Mouse (Mus musculus) megakaryocyte-erythroid progenitor cell, adult 5-6 weeks (primary cell): Measurements from ENCODE around the gene Olfml2b. TPM values are rescaled to one million over a fixed set of nuclear protein-coding genes. Genes with fewer than 3 reads are reported as not detected.

Experiments
- ATAC-seq: replicated peaks from 2 replicates; pipeline ENCODE4 v1.8.0; 2016; ENCODE audit warnings: mild to moderate bottlenecking, inconsistent platforms; ENCODE audit not compliant: severe bottlenecking, poor library complexity, low FRiP score, low TSS enrichment
- total RNA-seq, 2 experiments: library from RNA; stranded (forward) in 1 of 2; stranded (reverse) in 1 of 2; fragments of 200-1000, 215-1000 nt in 1 of 2; fragments of >200 nt in 1 of 2; fragmentation: Nextera tagmentation in 1 of 2; gene quantifications; 2 replicates each; pipeline ENCODE4 v1.2.3; 2014 to 2017

The Olfml2b gene
- total RNA-seq, 2 experiments from 2014 or later = 0.33 TPM; not detected in 1

DNA sequence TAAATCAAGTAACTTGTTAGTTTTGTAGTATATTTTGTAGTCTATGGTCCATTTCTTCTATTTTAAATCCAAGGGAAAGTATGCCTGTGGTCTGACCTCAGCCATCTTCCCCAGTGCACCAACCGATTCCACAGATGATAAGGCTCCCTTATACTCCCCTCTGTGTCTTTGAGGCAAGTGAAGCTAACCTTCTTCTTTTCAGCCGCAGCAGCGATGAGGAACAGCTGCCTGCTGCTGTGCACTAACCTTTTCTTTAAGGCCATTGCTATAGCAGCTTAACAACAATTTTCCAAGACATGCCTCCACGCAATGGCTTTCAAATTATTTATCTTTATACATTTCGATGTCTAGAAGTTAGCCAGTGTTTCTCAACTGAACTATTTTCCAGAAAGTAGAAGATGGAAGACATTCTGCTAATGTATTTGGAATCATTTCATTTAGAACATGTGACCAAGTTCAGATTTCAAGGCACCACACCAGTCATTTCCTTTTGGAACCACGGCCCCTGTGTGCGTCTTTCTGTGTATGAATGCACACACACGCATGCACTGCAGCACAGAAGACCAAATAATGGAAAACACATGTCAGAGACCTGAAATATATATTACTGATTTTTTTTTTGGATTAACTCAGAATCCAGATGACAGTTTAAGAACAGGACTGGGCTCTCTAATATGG, 73.9 kb downstream of the Olfml2b start:
- no peak for ATAC-seq

DNA sequence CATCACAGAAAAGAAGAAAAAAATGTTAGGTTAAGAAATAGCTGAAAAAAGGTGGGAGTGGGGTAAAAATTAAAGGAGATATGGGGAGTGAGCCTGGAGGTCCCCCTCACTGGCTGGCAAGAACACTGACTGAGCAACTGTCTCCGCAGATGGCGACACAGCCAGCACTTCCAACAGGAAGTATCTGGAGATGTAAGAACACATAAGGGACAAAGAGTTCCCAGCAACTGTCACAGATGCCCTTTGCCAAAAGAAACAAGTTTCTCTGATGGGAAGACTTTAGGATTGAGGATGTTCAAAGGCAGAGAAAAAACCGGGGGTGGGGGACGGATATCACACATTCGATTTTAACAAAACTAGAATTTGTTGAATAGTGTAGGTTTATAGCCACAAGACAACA, 77.2 kb downstream of the Olfml2b start:
- ATAC-seq = no peak

DNA sequence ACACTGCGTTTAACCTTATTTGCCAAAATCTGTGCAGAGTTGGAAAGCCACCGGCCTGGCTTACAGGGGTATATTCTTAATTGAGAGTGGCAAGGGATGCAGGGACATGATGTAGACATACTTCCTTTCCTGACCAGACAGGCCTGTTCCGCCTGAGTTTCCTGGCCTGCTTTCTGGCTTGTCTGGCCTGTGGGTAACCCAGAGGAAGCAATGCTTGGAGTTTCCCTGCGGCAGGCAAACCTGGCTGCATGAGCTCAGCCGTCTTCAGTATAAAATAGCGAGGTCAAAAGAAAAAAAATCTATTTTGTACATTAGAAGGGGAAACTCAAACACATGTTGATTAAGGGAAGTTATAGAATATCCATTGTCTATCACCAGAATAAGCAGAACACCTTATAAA, 84.2 kb downstream of the Olfml2b start:
- no peak for ATAC-seq

DNA sequence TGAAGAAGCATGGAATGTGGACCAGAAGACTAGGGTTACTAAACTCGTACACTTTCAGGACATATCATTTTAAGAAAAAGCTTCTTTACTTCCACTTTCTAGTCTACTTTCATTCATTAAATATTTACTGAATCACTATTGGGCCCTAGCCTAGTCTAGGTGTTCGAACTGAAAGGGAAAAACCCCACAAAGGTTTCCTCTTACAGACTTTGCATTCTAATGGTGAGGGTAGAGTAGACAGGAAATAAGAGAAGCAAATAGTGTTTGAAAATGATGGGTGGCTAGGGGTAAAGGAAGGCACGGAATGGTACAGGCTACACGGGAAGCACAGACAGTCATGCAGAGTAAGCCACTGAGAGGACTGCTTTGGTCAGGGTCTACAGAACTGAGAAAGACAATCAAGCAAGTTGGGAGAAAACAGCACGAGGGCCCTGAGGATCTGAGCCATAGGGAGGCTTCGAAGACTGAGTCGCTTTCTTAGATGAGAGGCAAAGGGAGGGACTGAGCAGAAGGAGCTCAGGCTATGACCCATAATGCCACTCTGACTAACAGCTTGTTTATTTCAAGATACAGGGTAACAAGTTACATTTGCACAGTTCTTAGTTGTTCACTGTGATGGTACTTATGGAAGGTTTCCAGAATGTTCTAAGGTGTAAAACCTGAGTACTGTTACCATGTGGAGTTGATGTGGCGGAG, 85.1 kb downstream of the Olfml2b start:
- ATAC-seq = no peak

DNA sequence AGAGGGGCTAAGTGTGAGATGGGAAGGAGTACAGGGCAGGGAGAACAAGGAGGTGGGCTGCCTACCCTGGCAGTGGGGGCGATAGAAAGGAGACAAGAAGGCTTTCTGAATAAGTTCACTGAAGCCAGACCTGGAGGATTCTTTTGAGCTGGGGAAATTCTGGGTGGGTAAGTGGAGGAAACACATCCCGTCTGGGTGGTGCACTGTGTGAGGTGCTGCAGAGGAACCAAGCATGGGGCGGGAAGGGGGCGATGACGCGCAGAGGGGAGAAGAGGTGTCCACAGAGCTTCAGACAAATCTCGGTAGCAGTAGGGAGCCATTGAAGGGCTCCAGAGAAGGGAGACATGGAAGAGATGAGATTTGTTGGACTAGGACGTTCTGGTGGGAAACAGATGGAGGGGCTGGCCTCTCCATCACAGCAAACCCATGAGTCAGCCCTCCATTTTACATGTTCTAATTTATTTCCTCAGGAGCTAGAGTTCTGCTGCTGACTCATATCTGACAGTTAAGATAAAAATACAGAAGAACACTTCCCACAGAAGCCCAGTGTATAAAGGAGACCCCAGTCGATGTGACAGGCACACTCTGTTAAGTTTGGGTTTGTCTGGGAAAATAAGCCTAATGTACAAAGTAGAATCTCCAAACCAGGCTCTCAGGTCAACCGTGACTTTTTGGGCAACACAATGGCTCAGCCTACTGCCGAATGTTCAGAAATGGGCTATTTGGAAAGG, 87.7 kb downstream of the Olfml2b start:
- ATAC-seq = no peak

Other genes starting within 250 kb of the Olfml2b start
- gene Nos1ap, start 54.7 kb upstream of the Olfml2b start, total RNA-seq (2014; fragmentation: Nextera tagmentation) = 1.5 TPM in 2 replicates
- 2.5 TPM in 1 of 2 replicates, not detected in the other for gene Nos1ap, start 54.7 kb upstream of the Olfml2b start, total RNA-seq (2017)
- gene Atf6, start 223.2 kb downstream of the Olfml2b start, total RNA-seq (2014; fragmentation: Nextera tagmentation) = 12.5 and 12.6 TPM in 2 replicates
- gene Atf6, start 223.2 kb downstream of the Olfml2b start, total RNA-seq (2017) = 11.8 and 12.7 TPM in 2 replicates
- 1.3 TPM in 1 of 2 replicates, not detected in the other for gene Gm26620, start 240.5 kb downstream of the Olfml2b start, total RNA-seq (2014; fragmentation: Nextera tagmentation)
- gene Gm26620, start 240.5 kb downstream of the Olfml2b start, total RNA-seq (2017) = 0.75 and 1.0 TPM in 2 replicates
- 22.9 and 24.2 TPM in 2 replicates for gene Dusp12, start 241.0 kb downstream of the Olfml2b start, total RNA-seq (2014; fragmentation: Nextera tagmentation)
- gene Dusp12, start 241.0 kb downstream of the Olfml2b start, total RNA-seq (2017) = 9.7 and 12.5 TPM in 2 replicates